In the genomic region with DNA sequence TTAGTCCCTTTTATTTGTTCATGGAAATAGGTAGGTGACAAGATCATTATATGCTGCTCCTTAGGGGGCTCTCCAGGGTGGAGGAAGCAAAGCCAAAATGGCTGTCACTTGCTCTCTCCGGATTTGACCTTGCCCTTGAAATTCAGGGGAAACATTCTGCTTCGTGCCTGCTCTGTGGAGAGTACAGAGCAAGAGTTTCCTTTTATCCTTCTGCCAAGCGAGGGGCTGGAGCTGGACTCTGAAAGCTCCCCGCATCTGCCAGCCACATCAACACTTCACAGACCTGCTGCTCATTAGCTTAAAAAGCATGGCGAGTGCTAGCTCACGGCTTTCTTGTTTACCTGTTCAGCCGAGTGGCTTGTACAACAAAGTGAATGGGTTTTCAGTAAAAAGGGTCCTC, we compare ENCODE assay signal across 18 mouse cellular contexts.
DNase-seq lines count a peak whose midpoint lies in the region; ATAC-seq and TF ChIP-seq lines count a peak whose summit lies in the region.
"Had no signal": no experiment of that assay in that cellular context is flagged by ENCODE, and none has a peak within 500 bp of the region (broad histone marks: within the 10 kb centered on the region; RNA-seq: fewer than 3 reads in every experiment).

No protein-coding gene starts in this region.

- peaks cover 9% of the 10 kb centered on the region; the same call in 1 of the 2 replicates for H3K4me1 ChIP-seq in limb, embryonic 11.5 days (ENCODE audit: control insufficient read depth, insufficient read depth, low read length)
- peaks cover 15% of the 10 kb centered on the region for H3K4me1 ChIP-seq in limb, embryonic 10.5 days
- 0 out of 2 replicates have a peak, but pooled peaks cover 4% of the 10 kb centered on the region for H3K4me1 ChIP-seq in midbrain, embryonic 15.5 days
- H3K4me1 ChIP-seq in midbrain, postnatal 0 days (ENCODE audit: insufficient read depth, low read length): no peaks in the 10 kb centered on the region
- no peaks in the 10 kb centered on the region for H3K4me1 ChIP-seq in midbrain, embryonic 16.5 days (ENCODE audit: control insufficient read depth, insufficient read depth, low read length)
- H3K4me1 ChIP-seq: liver, embryonic 13.5 days; megakaryocyte, embryonic 14.5 days; neural tube, embryonic 13.5 days had no signal

- WGBS in limb, embryonic 11.5 days: 32% methylated on average over 7 of the region's 7 CpGs
- WGBS in limb, embryonic 10.5 days: 39% methylated on average over 7 of the region's 7 CpGs
- 50% methylated on average over 7 of the region's 7 CpGs for WGBS in midbrain, embryonic 15.5 days
- WGBS in midbrain, postnatal 0 days: 43% methylated on average over 7 of the region's 7 CpGs
- WGBS in midbrain, embryonic 16.5 days: 37% methylated on average over 7 of the region's 7 CpGs

- no peak overlapping the region for H3K9ac ChIP-seq in limb, embryonic 11.5 days (ENCODE audit: low read length)
- H3K9ac ChIP-seq in midbrain, embryonic 15.5 days: no peak overlapping the region
- no peak overlapping the region for H3K9ac ChIP-seq in midbrain, postnatal 0 days (replicated peaks; ENCODE audit: low read length, poor library complexity, severe bottlenecking)
- no peak overlapping the region for H3K9ac ChIP-seq in midbrain, embryonic 16.5 days (ENCODE audit: low read depth, low read length)
- H3K9ac ChIP-seq: liver, embryonic 13.5 days; neural tube, embryonic 13.5 days had no signal

- no peak for TF ChIP-seq CTCF in midbrain, postnatal 0 days (IDR thresholded peaks at IDR 0.05)
- no peak for TF ChIP-seq CTCF in brain, embryonic 14.5 days (IDR thresholded peaks at IDR 0.05; ENCODE audit: borderline replicate concordance, extremely low read depth, insufficient read depth, insufficient read length)

- H3K36me3 ChIP-seq in limb, embryonic 11.5 days (ENCODE audit: control insufficient read depth, insufficient read depth, low read length): no peaks in the 10 kb centered on the region
- no peaks in the 10 kb centered on the region for H3K36me3 ChIP-seq in limb, embryonic 10.5 days
- H3K36me3 ChIP-seq in midbrain, embryonic 15.5 days (replicated peaks): no peaks in the 10 kb centered on the region
- no peaks in the 10 kb centered on the region for H3K36me3 ChIP-seq in midbrain, postnatal 0 days (ENCODE audit: insufficient read depth, low read length)
- H3K36me3 ChIP-seq in midbrain, embryonic 16.5 days (ENCODE audit: control insufficient read depth, insufficient read depth, low read length): no peaks in the 10 kb centered on the region
- H3K36me3 ChIP-seq: heart, embryonic 10.5 days; hindbrain, embryonic 10.5 days; liver, embryonic 13.5 days; neural tube, embryonic 13.5 days had no signal

- no peak overlapping the region for H3K4me2 ChIP-seq in limb, embryonic 11.5 days (ENCODE audit: low read depth, severe bottlenecking)
- H3K4me2 ChIP-seq in midbrain, embryonic 15.5 days: no peak overlapping the region
- no peak overlapping the region for H3K4me2 ChIP-seq in midbrain, postnatal 0 days (ENCODE audit: low read depth, low read length, poor library complexity, severe bottlenecking)
- no peak overlapping the region for H3K4me2 ChIP-seq in midbrain, embryonic 16.5 days (ENCODE audit: low read length)
- H3K4me2 ChIP-seq: liver, embryonic 13.5 days; neural tube, embryonic 13.5 days had no signal

- H3K9me3 ChIP-seq in limb, embryonic 11.5 days (ENCODE audit: control insufficient read depth, low read length): no peaks in the 10 kb centered on the region
- no peaks in the 10 kb centered on the region for H3K9me3 ChIP-seq in limb, embryonic 10.5 days (replicated peaks)
- H3K9me3 ChIP-seq in midbrain, embryonic 15.5 days: no peaks in the 10 kb centered on the region
- no peaks in the 10 kb centered on the region for H3K9me3 ChIP-seq in midbrain, postnatal 0 days (ENCODE audit: low read length)
- H3K9me3 ChIP-seq in midbrain, embryonic 16.5 days (replicated peaks; ENCODE audit: control insufficient read depth, low read length, poor library complexity, severe bottlenecking): no peaks in the 10 kb centered on the region
- H3K9me3 ChIP-seq: heart, embryonic 10.5 days; hindbrain, embryonic 10.5 days; liver, embryonic 13.5 days; neural tube, embryonic 13.5 days had no signal

- ATAC-seq in limb, embryonic 11.5 days (ENCODE audit: insufficient number of reproducible peaks, low FRiP score, low TSS enrichment, low read depth): no peak
- ATAC-seq in midbrain, embryonic 15.5 days (replicated peaks): peak; percentile 43
- ATAC-seq in midbrain, postnatal 0 days (ENCODE audit: low FRiP score): no peak
- ATAC-seq in midbrain, embryonic 16.5 days: peak; percentile 62

- no peak overlapping the region for H3K27ac ChIP-seq in limb, embryonic 11.5 days (replicated peaks; ENCODE audit: low read depth, low read length)
- H3K27ac ChIP-seq in limb, embryonic 10.5 days: no peak overlapping the region
- H3K27ac ChIP-seq in midbrain, embryonic 15.5 days: no peak overlapping the region
- H3K27ac ChIP-seq in midbrain, postnatal 0 days (ENCODE audit: low read depth, low read length): no peak overlapping the region
- no peak overlapping the region for H3K27ac ChIP-seq in midbrain, embryonic 16.5 days (ENCODE audit: low read length)
- H3K27ac ChIP-seq: heart, embryonic 10.5 days; hindbrain, embryonic 10.5 days; liver, embryonic 13.5 days; neural tube, embryonic 13.5 days had no signal

- peak; percentile 30 for DNase-seq in limb, embryonic 11.5 days (ENCODE audit: low spot score)
- DNase-seq in limb, embryonic 10.5 days (ENCODE audit: low spot score): no peak
- no peak for DNase-seq in midbrain, postnatal 0 days (ENCODE audit: low spot score)
- peak; percentile 82 for DNase-seq in brain, embryonic 14.5 days (ENCODE audit: low read depth)
- DNase-seq in thymus, postnatal 4 days: no peak
- DNase-seq: cerebellum, adult 11 months; cerebellum, postnatal 25 days; kidney, adult 18-20 months; kidney, postnatal 14 days; liver, embryonic 13.5 days; spleen, adult 18-20 months; thymus, postnatal 25 days had no signal

- H3K27me3 ChIP-seq in limb, embryonic 11.5 days (ENCODE audit: control insufficient read depth, insufficient read depth, low read length): no peaks in the 10 kb centered on the region
- no peaks in the 10 kb centered on the region for H3K27me3 ChIP-seq in limb, embryonic 10.5 days (ENCODE audit: low read depth, poor library complexity, severe bottlenecking)
- no peaks in the 10 kb centered on the region for H3K27me3 ChIP-seq in midbrain, embryonic 15.5 days (replicated peaks)
- H3K27me3 ChIP-seq in midbrain, postnatal 0 days (ENCODE audit: insufficient read depth, low read length): no peaks in the 10 kb centered on the region
- no peaks in the 10 kb centered on the region for H3K27me3 ChIP-seq in midbrain, embryonic 16.5 days (ENCODE audit: control insufficient read depth, insufficient read depth, low read depth, low read length)
- H3K27me3 ChIP-seq: liver, embryonic 13.5 days; megakaryocyte, embryonic 14.5 days; neural tube, embryonic 13.5 days had no signal

- no peak overlapping the region for H3K4me3 ChIP-seq in limb, embryonic 11.5 days (ENCODE audit: low read depth, low read length)
- no peak overlapping the region for H3K4me3 ChIP-seq in limb, embryonic 10.5 days
- no peak overlapping the region for H3K4me3 ChIP-seq in midbrain, embryonic 15.5 days
- no peak overlapping the region for H3K4me3 ChIP-seq in midbrain, postnatal 0 days (ENCODE audit: low read depth, low read length)
- no peak overlapping the region for H3K4me3 ChIP-seq in midbrain, embryonic 16.5 days (ENCODE audit: low read depth, low read length)
- H3K4me3 ChIP-seq: heart, embryonic 10.5 days; hindbrain, embryonic 10.5 days; liver, embryonic 13.5 days; megakaryocyte, embryonic 14.5 days; neural tube, embryonic 13.5 days had no signal

- TF ChIP-seq POLR2A in brain, embryonic 14.5 days (IDR thresholded peaks at IDR 0.05; ENCODE audit: borderline replicate concordance, extremely low read depth, insufficient read depth, insufficient read length, poor library complexity, severe bottlenecking): no peak

Comparison
In these comparisons a context has a peak if more than half of its experiments do, and no peak if none do; other contexts are left out.
1. ATAC-seq: peak in midbrain, embryonic 15.5 days (single experiment) and midbrain, embryonic 16.5 days (single experiment); none in limb, embryonic 11.5 days (single experiment) and midbrain, postnatal 0 days (single experiment).
2. DNase-seq: peak in limb, embryonic 11.5 days (single experiment) and brain, embryonic 14.5 days (single experiment); none in limb, embryonic 10.5 days (single experiment), midbrain, postnatal 0 days (single experiment) and thymus, postnatal 4 days (single experiment).